Mouse (Mus musculus) cerebellum, adult 11-12 months (tissue): ENCODE measurements around the gene Il20rb.

Source experiments
- DNase-seq: peaks from one replicate; pipeline ENCODE4 v3.0.0; 2022

Il20rb gene

DNA sequence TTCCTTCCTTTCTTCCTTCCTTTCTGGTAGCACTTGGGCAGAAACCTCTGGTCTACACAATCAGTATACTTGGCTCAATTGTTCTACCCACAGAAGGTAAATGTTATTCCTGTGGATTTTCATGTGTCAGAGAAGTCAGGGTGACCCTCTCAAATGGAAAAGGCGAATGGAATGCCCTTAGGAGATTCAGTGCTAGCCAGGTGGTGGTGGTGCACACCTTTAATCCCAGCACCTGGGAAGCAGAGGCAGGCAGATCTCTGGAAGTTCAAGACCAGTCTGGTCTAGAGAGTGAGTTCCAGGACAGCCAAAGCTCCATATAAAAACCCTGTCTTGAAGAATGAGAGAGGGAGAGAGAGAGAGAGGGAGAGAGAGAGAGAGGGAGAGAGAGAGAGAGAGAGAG is 16.4 kb downstream of the Il20rb start:
- DNase-seq = no peak

DNA sequence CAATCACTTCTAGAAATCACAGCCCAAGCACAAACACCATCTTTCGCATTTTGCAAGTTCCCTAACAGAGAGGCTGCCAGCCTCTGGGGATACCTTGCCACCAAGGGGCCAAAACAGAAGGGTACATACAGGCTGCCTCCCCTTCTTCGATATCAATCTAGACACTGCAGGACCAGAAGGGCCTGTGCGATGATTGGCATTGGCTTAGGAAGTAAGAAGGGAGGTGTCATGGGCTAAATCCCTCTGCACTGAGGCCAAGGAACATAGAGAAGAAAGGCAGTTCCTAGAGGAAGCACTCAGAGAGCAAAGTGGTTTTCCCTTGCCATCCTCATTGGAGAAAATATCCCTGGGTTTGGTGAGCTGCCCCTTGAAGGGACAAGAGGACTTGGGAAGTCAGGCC is 16.9 kb downstream of the Il20rb start:
- DNase-seq = no peak

DNA sequence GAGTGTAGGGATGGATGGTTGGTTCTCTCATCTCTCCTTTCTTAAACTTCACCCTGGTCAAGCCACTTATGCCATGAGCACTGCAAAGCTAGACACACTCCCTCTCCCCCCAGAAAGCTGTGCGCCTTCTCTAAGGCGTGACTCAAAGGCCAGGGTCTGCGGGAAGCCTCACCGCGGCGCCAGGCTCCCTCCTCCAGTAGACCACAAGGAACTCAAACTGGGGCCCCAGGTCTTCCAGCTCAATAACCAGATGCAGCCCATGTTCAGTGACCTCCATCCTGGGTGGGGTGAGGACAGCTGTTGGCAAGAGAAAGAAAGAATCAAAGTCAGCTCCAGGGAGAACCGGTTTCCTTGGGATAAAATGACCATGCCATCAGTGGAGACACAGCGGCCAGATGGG is 18.4 kb downstream of the Il20rb start:
- DNase-seq = peak; percentile 62

DNA sequence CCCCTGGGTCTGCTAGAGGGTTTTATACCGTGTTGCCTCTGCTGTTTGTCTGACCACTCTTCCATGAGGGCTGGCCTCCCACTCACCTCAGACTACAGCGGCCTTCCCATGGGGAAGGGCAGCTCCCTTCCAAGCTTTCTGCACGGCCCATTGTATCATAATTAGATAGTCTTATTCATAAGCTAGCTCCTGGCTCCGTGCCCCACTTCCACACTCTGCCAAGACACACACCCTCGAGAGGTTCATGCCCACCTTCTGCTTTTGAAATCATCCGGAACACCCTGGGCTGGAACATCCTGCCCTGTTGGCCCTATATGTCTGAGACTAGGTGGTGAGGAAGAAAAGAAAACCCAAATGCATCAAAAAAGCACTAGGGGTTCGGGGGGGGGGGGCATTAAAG is 18.9 kb downstream of the Il20rb start:
- DNase-seq = peak; percentile 91

DNA sequence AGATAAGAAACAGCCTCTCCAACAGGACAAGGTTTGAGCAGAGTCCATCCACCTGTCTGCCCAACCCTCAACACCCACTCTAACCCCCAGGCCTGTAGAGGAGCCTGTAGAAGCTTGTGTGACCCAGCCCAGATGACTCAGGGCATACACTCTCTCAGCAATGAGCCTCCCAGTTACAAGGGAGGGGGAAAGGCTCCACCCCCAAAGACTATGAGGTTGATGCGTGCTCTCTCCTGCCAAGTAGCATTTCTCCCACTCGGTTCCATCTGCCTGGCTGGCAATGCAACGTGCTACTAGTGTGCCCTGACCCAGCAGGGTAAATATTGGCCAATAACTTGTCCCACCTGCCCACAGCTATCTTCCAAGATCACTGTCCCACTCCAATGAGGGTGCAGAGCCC is 19.8 kb downstream of the Il20rb start:
- DNase-seq = peak; percentile 98

DNA sequence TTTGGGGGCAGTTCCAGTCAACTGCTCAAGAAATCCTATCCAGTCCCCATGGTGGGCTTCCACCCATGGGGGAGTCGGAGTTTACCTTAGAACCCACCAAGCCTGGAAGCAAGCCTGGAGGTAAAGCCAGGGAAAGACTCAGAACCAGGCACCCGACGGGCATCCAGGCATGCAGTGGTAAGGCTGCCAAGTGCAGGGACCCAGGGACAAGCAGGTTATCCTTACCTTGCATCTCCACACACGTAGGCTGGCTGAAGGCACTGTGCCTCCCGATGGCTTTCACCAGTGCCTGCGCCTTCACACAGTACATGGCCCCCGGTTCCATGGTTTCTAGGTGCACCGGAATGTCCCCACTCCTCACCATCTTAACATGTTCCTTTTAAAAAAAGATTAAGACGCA is 20.6 kb downstream of the Il20rb start:
- peak; percentile 91 for DNase-seq

DNA sequence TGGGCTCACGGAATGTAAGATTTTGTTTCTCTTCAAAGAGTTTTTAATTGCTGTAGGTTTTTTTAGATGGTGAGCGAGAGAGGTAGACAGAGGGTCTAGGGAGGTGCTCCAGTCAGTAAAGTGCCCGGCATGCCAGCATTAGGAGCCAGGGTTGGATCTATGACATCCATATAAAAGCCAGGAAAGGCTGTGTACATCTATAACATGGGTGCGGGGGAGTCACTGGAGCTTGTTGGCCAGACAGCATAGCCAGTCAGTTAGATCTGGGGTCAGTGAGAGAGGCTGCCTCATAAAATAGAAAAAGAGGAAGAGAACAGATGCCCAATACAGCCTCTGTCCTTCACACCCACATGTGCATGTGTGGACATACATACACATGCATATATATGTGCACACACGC is 21.2 kb downstream of the Il20rb start:
- no peak for DNase-seq

DNA sequence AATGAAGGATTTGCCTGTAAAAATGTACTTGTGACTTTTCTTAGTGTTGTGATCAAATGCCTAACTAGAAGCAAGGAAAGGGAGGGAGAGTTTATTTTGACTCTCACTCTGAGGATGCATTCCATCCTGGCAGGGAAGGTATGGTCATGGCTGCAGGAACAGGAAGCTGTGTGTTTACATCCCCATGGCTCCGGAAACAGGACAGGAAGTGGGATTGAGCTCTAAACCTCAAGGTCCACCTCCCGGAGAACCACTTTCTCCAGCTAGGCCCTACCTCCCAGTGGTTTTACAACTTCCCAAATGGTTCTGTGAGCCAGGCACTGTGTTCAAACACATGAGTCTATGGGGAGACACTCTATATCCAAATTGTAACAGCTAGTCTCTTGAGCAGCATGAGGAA is 22.8 kb downstream of the Il20rb start:
- no peak for DNase-seq

DNA sequence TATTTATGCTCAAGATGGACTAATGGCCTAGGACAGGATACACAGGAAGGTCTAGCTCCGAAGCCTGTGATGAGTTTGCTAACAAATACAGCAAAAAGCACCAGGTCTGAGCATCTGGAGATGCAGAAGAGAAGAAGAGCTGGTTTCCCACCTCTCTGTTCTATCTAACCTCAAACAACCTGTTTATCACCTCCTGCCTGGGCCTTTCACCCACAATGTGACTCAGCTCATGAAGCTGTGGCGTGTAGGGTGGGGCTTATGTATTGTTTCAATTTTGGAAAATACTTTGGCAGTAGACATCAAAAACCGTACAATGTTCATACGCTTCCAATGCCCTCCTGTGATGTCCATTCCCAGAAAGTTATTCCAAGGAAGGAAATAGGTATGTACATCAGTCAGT is 24.5 kb downstream of the Il20rb start:
- DNase-seq = no peak

DNA sequence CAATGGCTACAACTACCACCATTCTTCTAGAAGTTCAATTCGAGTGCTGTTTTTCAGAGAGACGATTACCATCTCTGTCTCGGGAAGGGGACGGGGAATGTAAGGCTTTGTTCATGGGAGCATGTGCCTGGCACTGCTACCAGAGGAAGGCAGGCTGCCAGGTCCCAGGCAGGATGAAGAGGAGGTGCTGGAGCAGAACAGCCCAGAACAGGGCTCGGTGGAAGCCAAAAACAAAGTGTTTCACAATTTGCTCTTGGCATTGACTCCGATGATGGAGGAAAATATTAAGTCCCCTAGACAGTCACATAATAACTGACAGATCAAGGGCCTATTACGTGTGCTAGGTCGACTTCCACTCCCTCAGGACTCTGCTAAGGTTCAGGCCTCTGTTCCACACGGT is 24.9 kb downstream of the Il20rb start:
- DNase-seq = peak; percentile 89

DNA sequence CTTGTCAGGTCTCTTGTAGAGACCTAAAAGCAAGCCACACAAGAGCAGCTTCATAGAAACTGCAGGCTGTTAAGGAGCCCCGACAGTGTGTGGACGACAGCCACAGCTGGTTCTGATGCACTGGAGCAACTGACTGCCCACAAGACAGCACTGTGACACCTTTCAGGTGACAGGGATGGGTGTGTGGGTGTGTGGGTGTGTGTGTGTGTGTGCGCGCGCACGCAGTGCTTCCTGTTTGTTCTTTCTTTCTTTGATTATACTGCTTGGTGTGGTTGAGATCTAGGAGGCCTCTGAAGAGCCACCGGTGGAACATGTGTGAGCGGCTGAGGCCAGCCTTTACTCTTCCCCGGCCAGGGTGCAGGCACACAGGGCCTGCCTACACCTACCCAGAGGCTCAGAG is 26.4 kb downstream of the Il20rb start:
- no peak for DNase-seq

DNA sequence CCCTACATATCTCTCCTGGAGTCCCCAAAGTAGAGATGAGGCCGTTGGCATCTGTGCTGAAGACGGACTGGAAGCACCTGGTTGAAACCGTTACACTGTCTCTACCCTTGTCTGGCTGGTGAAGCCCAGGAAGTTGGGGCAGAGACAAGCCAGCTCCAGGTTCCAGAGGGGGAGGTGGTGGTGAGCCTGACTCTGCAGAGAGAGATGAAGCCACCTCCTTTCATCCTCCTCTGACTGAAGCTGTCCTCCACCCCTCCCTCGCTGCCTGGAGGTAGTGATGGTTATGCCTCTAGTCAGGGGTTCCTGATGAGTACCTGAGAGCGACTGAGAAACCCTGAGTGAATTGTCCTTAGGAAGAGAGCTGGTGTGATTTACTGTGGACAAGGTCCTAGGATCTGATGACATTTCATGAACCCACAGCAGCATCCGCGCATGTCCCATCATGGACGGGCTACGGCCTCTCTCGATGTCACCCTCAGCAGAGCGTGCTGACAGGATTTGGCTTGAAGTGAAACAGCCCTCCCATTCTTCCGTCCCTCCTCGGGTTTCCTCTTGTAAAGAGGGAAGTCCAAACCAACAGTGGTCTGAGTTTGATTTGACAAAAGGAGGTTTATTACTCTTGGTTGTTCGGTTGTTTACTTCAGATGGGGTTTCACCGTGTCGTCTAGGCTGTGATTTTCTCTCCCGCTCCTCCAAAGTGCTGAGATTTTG is 28.5 kb downstream of the Il20rb start:
- no peak for DNase-seq

DNA sequence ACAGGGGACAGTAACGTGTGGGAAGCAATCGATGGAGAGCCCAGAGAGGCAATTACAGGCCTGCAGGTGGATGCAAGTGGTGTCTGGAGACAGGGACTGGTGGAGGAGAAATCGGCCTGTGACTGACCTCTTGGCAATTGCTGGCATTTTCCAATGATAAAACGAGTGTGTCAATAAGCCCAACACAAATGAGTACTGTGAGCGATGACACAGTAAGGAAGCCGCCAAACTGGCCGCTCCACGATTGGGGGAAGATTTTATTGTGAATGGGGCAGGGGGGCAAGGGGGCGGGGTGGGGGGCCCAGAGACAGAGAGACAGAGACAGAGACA is 32.0 kb downstream of the Il20rb start:
- DNase-seq = no peak

DNA sequence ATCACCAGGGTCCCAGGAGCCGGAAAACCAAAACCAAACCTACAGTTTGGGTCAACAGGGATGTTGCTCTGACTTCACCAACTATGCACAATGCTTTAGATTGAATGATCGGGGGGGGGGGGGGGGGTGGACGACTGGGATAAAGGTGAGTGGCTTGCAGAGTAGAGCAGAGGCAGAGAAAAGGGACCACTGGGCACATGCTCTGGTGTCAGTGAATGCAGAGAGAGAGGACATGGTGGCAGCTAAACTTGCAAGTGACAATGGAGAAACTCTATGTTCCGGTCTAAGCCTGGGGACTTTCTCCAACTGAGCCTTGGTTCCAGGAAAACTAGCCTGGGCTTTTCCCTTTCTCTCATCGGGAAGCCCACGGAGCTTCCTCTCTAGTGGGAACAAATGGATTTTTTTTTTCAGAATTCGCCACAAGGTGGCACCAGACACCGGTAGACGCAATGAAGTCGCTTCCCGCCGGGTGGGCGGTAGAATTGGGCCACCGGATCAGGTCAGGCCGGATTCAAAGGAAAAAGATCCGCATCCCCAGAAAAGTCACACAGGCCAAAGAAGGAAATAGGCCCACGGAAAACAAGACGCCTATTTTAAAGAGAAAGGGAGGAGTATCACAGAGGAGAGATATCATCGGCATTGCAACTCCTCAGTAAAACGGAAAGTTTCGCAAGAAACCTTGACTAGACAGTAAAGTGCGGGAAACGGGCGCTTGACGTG is 32.5 kb downstream of the Il20rb start:
- DNase-seq = peak; percentile 79

DNA sequence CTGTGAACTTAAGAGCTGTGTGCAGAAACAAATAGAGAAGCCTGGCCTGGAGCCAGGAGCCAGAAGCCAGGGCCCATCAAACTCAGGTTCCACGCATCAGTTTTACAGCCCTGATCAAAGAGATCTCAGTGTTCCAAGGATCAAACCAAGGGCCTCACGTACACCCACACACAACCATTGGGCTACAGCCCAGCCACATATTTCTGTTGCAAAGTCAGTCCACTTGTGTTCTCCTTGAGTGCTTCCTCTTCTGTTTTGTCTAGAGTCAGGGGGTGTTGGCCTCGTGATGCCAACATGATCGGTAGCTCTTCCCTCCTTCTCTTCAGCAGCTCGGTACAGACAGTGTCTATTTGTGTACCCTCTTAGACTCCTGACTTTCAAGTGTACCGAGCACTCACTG is 34.2 kb downstream of the Il20rb start:
- DNase-seq = no peak

DNA sequence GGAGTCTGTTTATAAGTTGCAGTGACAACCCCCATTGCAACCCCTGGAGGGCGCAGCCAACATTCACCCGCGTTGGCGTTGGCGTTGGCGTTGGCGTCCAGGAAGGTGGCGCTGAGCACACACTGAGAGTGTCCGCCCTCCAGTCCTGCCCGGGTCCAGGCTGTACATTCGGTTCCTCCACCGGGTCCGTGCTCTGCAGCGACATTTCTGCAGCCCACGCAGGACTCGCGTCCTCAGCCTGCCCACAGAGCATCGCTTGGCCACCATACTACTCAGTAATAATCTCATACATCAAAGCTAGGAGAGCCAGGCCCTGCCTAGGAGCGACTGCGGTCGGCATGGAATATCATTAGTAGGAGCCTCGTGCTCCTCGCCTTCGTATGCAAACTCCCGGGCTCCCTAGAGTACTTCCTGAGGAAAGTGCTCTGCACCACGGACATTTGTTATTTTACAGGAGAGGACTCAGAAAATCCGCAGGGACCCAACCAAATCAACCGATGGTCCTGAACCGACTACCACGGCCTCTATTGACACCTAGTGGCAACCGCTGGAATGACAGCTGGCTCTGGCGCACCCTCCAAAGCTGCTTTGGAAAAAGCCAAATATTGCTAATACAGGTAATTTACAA is 40.4 kb downstream of the Il20rb start:
- peak; percentile 63 for DNase-seq

DNA sequence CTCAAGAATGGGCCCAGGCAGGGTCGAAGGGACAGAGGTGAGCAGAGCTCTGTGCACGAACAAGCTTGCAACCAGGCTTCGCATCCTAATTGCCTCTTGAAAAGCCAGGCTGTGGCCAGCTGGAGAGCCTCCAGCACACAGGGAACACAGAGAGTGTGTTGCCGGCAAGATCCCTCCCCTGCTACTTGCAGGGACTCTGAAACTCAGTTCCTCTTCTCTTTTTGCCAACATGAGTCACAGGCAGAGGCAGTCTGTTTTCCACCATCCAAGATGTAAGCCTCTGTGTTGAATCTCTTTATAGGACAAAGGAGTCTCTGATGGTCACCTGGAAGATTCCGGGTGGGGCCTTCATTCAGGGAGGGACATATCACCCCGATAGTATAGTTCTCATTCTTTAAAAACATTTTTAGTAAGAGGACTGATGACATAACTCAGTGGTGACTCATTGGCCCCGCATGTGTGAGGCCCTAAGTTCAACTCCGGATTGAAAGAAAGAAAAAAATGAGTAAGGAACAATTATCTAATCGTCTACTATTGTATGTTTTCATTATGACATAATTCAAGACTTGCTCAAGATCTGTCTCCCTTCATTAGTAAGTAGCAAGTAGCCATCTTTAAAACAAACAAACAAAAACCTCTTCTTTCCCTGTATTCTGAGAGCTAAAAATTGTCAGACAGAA is 46.3 kb downstream of the Il20rb start:
- DNase-seq = no peak

DNA sequence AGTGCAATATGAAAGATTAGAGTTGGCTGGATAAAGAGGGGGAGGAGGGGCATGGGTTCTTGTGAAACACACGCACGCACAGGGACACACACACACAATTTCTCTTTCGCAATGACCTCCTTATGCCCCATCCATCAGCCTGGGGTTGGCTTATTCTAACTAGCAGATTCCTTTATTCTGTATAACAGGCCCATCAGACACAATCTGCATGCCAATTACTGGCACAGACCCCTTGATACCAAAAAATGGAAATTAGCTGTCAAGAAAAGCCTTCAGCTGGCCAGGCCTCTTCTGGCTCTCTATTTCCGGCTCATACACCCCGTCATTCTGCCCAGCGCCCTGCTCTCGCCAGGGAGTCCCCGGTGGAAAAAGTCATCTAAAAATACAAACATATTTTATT is 47.1 kb downstream of the Il20rb start:
- DNase-seq = no peak

DNA sequence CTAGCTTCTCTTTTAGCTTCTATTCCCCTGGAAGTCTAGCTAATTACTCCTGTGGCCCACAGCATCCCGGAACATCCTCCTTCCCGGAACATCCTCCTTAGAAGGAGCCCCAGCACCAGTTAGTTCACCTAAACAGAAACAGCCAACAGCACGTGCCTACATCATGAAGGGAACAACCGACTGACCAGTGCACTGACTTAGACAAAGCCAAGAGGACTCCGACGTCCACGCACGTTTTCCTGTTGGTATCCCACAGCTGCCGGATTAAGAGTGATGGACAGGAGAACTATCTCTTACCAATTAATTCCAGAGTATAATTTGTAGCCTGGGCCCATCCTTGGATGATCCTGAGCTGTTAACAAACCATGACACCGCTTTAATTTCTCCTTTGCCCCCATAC is 47.6 kb downstream of the Il20rb start:
- no peak for DNase-seq

DNA sequence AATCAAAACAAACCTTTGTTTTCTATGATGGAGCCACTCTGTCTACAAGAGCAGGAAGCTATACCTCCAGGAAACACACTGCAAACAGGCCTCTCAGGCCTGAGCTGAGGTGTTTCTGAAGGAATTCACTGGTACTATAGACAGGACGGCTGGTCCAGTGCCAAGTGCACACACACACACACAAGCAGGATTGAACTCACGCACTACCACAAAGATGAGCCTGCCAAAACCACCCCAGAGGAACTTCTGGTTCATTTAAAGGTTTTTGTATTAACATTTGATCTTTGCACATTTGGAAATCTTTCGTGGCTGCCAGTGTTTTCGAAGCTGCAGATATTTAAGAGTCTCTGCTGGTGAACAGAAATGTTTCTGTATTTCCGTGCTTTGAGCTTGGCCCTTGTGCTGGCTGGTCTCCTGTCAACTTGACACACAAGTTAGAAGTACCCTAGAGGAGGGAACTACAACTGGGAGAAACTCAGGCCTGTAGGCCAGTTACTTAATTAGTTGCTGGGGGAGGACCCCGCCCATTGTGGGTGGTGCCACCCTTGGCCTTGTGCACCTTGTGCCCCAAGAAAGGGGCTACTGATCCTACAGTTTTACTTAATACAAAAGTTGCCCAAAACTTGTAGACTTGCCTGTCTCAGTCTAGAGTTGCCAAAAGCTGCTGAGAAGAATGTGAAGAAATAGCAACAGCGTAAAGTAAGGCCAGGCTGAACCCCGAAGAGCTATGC is 49.6 kb downstream of the Il20rb start:
- no peak for DNase-seq

DNA sequence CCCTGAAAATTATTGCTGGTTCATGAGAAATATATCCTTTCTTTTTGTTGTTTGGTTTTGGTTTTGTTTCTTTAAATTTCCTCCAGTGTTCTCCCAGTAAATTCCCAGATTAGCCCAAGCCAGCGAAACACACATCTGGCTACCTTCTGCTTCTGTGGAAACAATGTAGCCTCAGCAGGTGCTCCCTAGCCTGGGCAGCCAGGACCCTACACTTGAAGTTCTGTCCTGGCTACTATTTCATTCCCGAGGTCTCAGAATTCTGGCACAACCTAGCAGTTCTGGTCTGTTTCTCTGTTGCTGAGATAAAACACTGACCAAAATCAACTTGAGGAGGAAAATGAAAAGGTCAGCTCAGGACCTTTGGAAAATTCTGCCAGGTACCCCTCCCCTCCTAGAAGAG is 55.2 kb downstream of the Il20rb start:
- no peak for DNase-seq

DNA sequence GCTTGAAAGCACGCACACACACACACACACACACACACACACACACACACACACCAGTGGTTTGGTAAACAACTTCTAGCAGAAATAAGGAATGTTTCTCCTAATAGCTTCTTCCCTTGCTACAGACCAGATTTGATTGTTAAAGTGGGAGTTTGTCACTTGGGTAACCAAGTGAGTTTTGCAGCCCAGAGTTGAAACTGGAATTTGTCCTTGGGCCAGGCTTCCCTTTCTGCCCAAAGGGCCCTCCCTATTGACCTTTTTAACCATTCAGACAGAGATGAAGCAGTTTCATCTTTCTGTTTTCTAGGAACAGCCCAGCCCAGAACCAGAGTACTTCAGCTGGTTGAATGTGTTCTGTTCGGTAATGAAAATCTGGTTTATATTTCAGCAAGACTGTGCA is 55.7 kb downstream of the Il20rb start:
- no peak for DNase-seq

DNA sequence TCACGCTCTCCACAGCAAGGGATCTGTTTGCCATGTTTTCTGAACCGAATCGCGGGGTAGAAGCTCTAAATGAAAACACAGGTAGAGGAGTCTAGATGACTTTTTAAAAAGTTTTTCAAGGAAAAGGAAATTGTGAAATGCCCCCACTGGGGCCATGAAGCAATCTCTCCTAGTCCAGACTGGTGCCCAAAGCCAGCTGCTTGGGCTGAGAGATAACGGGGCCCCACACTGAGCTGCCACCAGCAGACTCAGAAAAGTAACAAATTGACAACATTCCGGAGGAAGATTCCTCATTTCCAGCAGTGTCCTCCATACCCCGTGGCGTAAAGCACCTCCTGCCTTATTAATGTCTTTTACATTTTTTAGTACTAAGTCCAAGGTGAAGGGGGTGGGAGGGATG is 66.9 kb downstream of the Il20rb start:
- no peak for DNase-seq
